Mouse (Mus musculus) brain, embryonic 14.5 days (tissue): ENCODE data around the gene Olfr1392.

ENCODE experiments used
- CTCF ChIP-seq: fragments of 200-500 bp; IDR thresholded peaks from 2 replicates; pipeline ENCODE4 v1.5.1; 2012; ENCODE audit warnings: inconsistent platforms, mild to moderate bottlenecking, moderate library complexity, borderline replicate concordance; ENCODE audit not compliant: insufficient read depth, insufficient read length; ENCODE audit errors: extremely low read depth
- POLR2A ChIP-seq: fragments of 200-500 bp; IDR thresholded peaks from 2 replicates; pipeline ENCODE4 v1.6.1; 2012; ENCODE audit warnings: mild to moderate bottlenecking, inconsistent platforms, borderline replicate concordance; ENCODE audit not compliant: poor library complexity, insufficient read depth, insufficient read length, severe bottlenecking; ENCODE audit errors: extremely low read depth

DNA sequence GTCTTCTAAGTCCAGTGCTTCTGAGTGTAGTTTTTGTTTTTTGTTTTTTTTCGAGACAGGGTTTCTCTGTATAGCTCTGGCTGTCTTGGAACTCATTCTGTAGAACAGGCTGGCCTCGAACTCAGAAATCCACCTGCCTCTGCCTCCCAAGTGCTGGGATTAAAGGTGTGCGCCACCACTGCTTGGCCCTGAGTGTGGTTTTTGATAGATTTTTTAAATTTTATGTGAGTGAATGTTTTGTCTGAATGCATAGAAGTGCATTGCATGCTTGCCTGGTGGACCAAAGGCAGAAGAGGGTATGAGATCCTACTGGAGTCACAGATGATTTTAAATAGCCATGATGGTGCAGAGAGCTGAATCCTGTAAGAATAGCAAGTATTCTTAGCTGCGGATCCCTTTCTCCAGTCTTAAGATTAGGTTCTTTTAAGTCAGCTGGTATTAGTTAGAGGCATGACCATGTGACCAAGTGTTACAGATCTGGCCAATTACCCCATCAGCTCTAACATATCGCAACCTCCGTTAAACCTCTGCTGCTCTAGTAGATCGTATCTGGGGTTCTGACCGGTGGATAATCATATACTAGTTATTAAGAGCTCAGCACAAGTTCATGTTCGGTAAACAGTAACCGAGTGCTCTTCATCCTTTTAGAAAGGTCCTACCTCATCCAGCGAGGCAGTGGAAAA lies 42.0 kb upstream of the Olfr1392 start:
- TF ChIP-seq CTCF = no peak
- no peak for TF ChIP-seq POLR2A
